Mouse (Mus musculus) adrenal gland, postnatal 10 days (tissue): Measurements from ENCODE around the gene Pramef6. TPM values are rescaled to one million over a fixed set of nuclear protein-coding genes. Genes with fewer than 3 reads are reported as not detected.
"Not testable (repeated sequence)": the region's sequence is repeated elsewhere in the genome, so short reads cannot be mapped to it uniquely, and the experiment has no call there.

Experiments used
- DNase-seq: peaks from one replicate; pipeline ENCODE4 v3.0.0; 2021; ENCODE audit warnings: mixed read lengths
- long read RNA-seq, 2 experiments: library from polyadenylated mRNA; stranded (forward); transcript quantifications; one replicate each; pipeline ENCODE4 v2.0.0; 2021
- total RNA-seq, 2 experiments: library from RNA; stranded (reverse); gene quantifications; 2 replicates each; pipeline ENCODE4 v1.2.3; 2021

The Pramef6 gene
- total RNA-seq, result not detected
- long read RNA-seq, experiment 1, result 0 reads
- long read RNA-seq, experiment 2, result 0 reads

DNA sequence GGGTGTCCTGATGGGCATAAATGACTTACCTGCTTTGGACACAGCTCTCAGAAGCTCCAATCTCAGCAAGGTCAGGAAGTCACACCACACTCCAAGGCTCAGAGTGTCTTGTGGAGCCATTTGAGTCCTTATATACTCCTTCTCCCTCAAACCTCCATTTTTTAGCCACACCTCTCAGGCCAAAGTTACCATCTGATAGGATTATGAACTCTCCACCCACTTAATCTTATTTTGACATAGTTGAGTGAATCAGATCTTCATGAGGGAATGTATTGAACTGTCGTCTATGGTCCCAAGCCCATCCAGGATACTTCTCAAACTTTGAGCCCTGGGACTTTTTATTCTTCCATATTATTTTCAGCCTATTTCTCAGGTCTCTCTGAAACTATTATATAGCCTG is at the start of gene Pramef6:
Pramef6 (minus strand) TSS at position 101 of the 400 bp plus-strand sequence.
- DNase-seq, result not testable (repeated sequence)

DNA sequence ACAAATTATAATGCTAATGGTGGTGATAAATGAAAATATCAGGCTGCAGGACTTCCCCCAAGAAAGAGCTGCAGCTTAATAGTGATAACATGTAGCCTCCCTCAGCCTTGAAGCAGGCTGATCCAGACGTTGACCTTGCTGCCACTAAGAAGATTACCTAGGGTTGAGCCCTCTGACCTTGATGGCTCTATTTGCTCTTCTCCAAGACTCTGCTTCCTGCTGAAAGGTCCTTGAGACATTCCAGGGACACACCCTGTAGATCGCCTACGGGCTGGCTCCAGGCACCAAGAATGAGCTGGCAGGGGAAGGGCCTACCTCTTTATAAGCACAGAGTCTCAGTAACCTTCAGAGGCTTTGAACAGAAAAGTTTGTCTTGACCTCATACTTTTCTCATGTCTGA is 5.8 kb downstream of the Pramef6 start:
- DNase-seq, result not testable (repeated sequence)

DNA sequence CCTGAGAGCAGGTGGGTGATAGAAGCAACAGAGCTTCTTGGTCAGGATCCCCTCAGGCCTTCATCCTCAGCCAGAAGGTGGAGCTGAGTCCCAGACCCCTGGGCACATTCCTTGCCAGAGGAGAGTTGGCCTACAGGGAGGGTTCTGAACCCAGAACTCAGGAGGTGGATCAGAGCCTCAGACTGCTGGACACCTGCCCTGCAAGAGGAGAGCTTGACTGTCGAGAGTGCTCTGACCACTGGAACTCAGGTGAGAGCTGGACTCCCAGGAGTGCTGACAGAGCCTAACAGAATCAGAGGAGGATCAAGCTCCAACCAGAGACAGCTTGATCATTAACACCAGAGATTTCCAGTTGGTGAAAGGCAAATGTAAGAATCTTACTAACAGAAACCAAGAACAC is 17.8 kb downstream of the Pramef6 start:
- DNase-seq, result not testable (repeated sequence)

DNA sequence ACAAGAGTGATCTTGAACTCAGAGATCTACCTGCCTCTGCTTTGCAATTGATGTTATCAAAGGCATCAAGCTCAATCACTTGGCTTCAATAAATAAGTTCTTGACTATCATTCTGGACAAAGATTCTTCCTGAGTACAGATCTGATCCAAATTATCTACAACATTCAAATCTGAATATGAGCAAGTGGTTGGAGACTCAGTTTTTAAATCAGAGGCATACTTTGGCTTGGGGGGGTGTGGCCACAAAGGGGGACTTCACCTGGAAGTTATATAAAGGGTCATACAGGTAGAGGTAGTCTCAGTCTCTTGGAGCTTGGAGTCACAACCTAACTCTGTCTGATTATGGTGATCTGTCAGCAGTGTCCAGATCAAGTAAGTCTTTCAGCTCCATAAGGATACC is 54.0 kb downstream of the Pramef6 start, which contains the start of gene Gm13103:
Gm13103 (plus strand) TSS at position 301 of the 400 bp plus-strand sequence.
- not testable (repeated sequence) for DNase-seq

Other genes with a start within 250 kb of the Pramef6 start
- not detected for gene Gm13088, start 243.1 kb downstream of the Pramef6 start, total RNA-seq
- gene Gm13089, start 197.7 kb downstream of the Pramef6 start, total RNA-seq, result not detected
- gene Gm13078, start 180.9 kb downstream of the Pramef6 start, total RNA-seq, result not detected
- gene Gm13023, start 111.0 kb downstream of the Pramef6 start, total RNA-seq, result not detected
- gene Gm13084, start 84.3 kb downstream of the Pramef6 start, total RNA-seq, result not detected
- gene Gm13103, start 53.9 kb downstream of the Pramef6 start, total RNA-seq, result not detected
- gene Pramef25, start 50.6 kb upstream of the Pramef6 start, total RNA-seq, result not detected
- not detected for gene Gm13101, start 66.6 kb upstream of the Pramef6 start, total RNA-seq
- gene Pramef17, start 94.0 kb upstream of the Pramef6 start, total RNA-seq, result not detected
- not detected for gene Pramel4, start 158.7 kb upstream of the Pramef6 start, total RNA-seq
- gene Gm13102, start 206.1 kb upstream of the Pramef6 start, total RNA-seq, result not detected